Comparison of ENCODE assay signal across 7 mouse cellular contexts in genomic region chr13:41000140-41000925, GRCm38 (mm10). TPM values are rescaled to one million over a fixed set of nuclear protein-coding genes. Genes with fewer than 3 reads are reported as not detected.
DNase-seq lines count a peak whose midpoint lies in the region; ATAC-seq and TF ChIP-seq lines count a peak whose summit lies in the region.

No protein-coding gene starts in this region.

- intact Hi-C loops in heart, postnatal 14 days (cut with DNase I): loop anchor here (5.0 kb wide), 1 partner anchor 158 kb away; no protein-coding TSS in a partner anchor
- intact Hi-C loops in left cerebral cortex, postnatal 25 days (cut with DNase I): loop anchor here (2.0 kb wide), 2 partner anchors 16 to 84 kb away; partner anchors contain the start of gene Tmem14c

- DNase-seq in Muller cell, postnatal 12 days (ENCODE audit: inconsistent ontology term): peak; percentile 56
- DNase-seq in forebrain, embryonic 11.5 days (ENCODE audit: low spot score): peak; percentile 64
- peak; percentile 49 to 60 for DNase-seq in heart, postnatal 14 days
- DNase-seq in left cerebral cortex, postnatal 25 days (ENCODE audit: low spot score in 2 of 2): peak; percentile 32 to 43
- peak; percentile 22 to 69 for DNase-seq in spleen, postnatal 4 days (ENCODE audit: low spot score in 2 of 2)

- H3K36me3 ChIP-seq in forebrain, embryonic 11.5 days (ENCODE audit: control insufficient read depth, insufficient read depth, low read length): no peaks in the 10 kb centered on the region; the same call in 1 of the 2 replicates
- peaks cover 26% of the 10 kb centered on the region for H3K36me3 ChIP-seq in megakaryocyte, embryonic 14.5 days (replicated peaks; ENCODE audit: low read length)

- TF ChIP-seq CTCF in bone marrow, adult 2 months (IDR thresholded peaks at IDR 0.05; ENCODE audit: control insufficient read depth, insufficient read depth, low read length): no peak

- H3K4me2 ChIP-seq in forebrain, embryonic 11.5 days (ENCODE audit: low read depth, low read length, severe bottlenecking): peak overlapping the region; percentile 84

- under 1% methylated on average over 25 of the region's 25 CpGs for WGBS in bone marrow, adult 2 months
- 1% methylated on average over 25 of the region's 25 CpGs for WGBS in forebrain, embryonic 11.5 days

- H3K27ac ChIP-seq in bone marrow, adult 2 months (ENCODE audit: control insufficient read depth, insufficient read depth, low read depth, low read length, poor library complexity): peak overlapping the region; percentile 99
- H3K27ac ChIP-seq in forebrain, embryonic 11.5 days (ENCODE audit: low read depth, low read length): peak overlapping the region; percentile 96

- H3K9ac ChIP-seq in forebrain, embryonic 11.5 days (ENCODE audit: low read length): peak overlapping the region; percentile 71

- H3K27me3 ChIP-seq in forebrain, embryonic 11.5 days (ENCODE audit: control insufficient read depth, insufficient read depth, low read length): no peaks in the 10 kb centered on the region
- H3K27me3 ChIP-seq in megakaryocyte, embryonic 14.5 days (replicated peaks): no peaks in the 10 kb centered on the region

- peaks cover 2% of the 10 kb centered on the region for H3K4me1 ChIP-seq in bone marrow, adult 2 months (ENCODE audit: control insufficient read depth, insufficient read depth, low read length)
- H3K4me1 ChIP-seq in forebrain, embryonic 11.5 days (replicated peaks; ENCODE audit: control insufficient read depth, insufficient read depth, low read length): peaks cover 6% of the 10 kb centered on the region
- peaks cover 41% of the 10 kb centered on the region for H3K4me1 ChIP-seq in megakaryocyte, embryonic 14.5 days

- ATAC-seq in forebrain, embryonic 11.5 days (replicated peaks; ENCODE audit: low FRiP score): peak; percentile 31

- H3K4me3 ChIP-seq in bone marrow, adult 2 months (replicated peaks; ENCODE audit: control insufficient read depth, low read depth, low read length): peak overlapping the region; percentile 98
- H3K4me3 ChIP-seq in forebrain, embryonic 11.5 days (ENCODE audit: low read depth, low read length): peak overlapping the region; percentile 93
- peak overlapping the region; percentile 98 for H3K4me3 ChIP-seq in megakaryocyte, embryonic 14.5 days (replicated peaks)

- H3K9me3 ChIP-seq in forebrain, embryonic 11.5 days (ENCODE audit: control insufficient read depth, low read length): no peaks in the 10 kb centered on the region
- H3K9me3 ChIP-seq in megakaryocyte, embryonic 14.5 days: no peaks in the 10 kb centered on the region

- TF ChIP-seq POLR2A in bone marrow, adult 2 months (IDR thresholded peaks at IDR 0.05; ENCODE audit: borderline replicate concordance, control insufficient read depth, low read depth, low read length): no peak

RNA-seq across cellular contexts. Expression of gene Pak1ip1, which starts 0.5 kb away (rescaled TPM):
- 45.4 and 46.5 TPM in 2 replicates for polyA plus RNA-seq in bone marrow, adult 2 months (2011; ENCODE audit: insufficient read depth, insufficient read length, low replicate concordance, missing spikeins)
- polyA plus RNA-seq in forebrain, embryonic 11.5 days (2014; fragmentation: Nextera tagmentation; extraction: Ambion mirVana): 88.4 and 92.0 TPM in 2 replicates
- 10 to 100 TPM; 25.4 to 25.8 TPM for total RNA-seq in heart, postnatal 14 days (2021)
- total RNA-seq in left cerebral cortex, postnatal 25 days (2021): 10 to 100 TPM; 40.0 to 42.5 TPM
- 12.4 and 51.1 TPM in 2 replicates for polyA plus RNA-seq in megakaryocyte, embryonic 14.5 days (2012; ENCODE audit: insufficient read depth, low replicate concordance)

RNA-seq across cellular contexts. Expression of gene Tmem14c, which starts 15.8 kb away (rescaled TPM):
- polyA plus RNA-seq in bone marrow, adult 2 months (2011; ENCODE audit: insufficient read depth, insufficient read length, low replicate concordance, missing spikeins): 304 and 383 TPM in 2 replicates
- polyA plus RNA-seq in forebrain, embryonic 11.5 days (2014; fragmentation: Nextera tagmentation; extraction: Ambion mirVana): 168 and 183 TPM in 2 replicates
- 100 to 1,000 TPM; 175 to 198 TPM for total RNA-seq in heart, postnatal 14 days (2021)
- 10 to 100 TPM; 63.8 to 64.2 TPM for total RNA-seq in left cerebral cortex, postnatal 25 days (2021)
- 53.2 and 191 TPM in 2 replicates for polyA plus RNA-seq in megakaryocyte, embryonic 14.5 days (2012; ENCODE audit: insufficient read depth, low replicate concordance)

Comparison
In these comparisons a context has a peak if more than half of its experiments do, and no peak if none do; other contexts are left out.
1. Peak in every context shown above with its lines: DNase-seq, ATAC-seq, H3K4me3 ChIP-seq and H3K27ac ChIP-seq.